Mouse (Mus musculus): ENCODE data around the gene Usp9y. TPM values are rescaled to one million over a fixed set of nuclear protein-coding genes. Genes with fewer than 3 reads are reported as not detected.
A peak's percentile ranks its signal among the peaks of the same experiment; 100 is the strongest.

The Usp9y gene
- not detected in 2 replicates for total RNA-seq (2021)
- long read RNA-seq: 0 reads

GRCm38 (mm10) chrY:1459682-1460081 is at the start of gene Usp9y:
Usp9y (minus strand) TSS chrY:1459782.
- no peak for DNase-seq

- no peak for DNase-seq
Measured at GRCm38 (mm10) chrY:1293708-1294107, 165.9 kb downstream of the Usp9y start.

GRCm38 (mm10) chrY:1286171-1286795 is 173.3 kb downstream of the Usp9y start, which contains the start of gene Ddx3y:
Ddx3y (minus strand) TSS chrY:1286629.
- DNase-seq: peak; percentile 55

- no peak for DNase-seq
Measured at GRCm38 (mm10) chrY:1285735-1286134, 173.8 kb downstream of the Usp9y start.

Other genes with a start within 250 kb of the Usp9y start
- gene Uty, start 214.0 kb downstream of the Usp9y start, total RNA-seq (2021): not detected in 2 replicates
- gene Ddx3y, start 173.2 kb downstream of the Usp9y start, total RNA-seq (2021): not detected in 2 replicates

Measured in adrenal gland, postnatal 25 days (tissue).